Mouse (Mus musculus): Measurements from ENCODE around the gene Lonp2. TPM values are rescaled to one million over a fixed set of nuclear protein-coding genes. Genes with fewer than 3 reads are reported as not detected.

Gene Lonp2
- polyA plus RNA-seq, 1 experiment = 32.7 TPM

Other genes with a start within 250 kb of the Lonp2 start
- gene Abcc12, start 43.4 kb upstream of the Lonp2 start, polyA plus RNA-seq (2012; rRNA removed) = 0.02 TPM in 1 of 2 replicates, not detected in the other
- 1.1 and 1.8 TPM in 2 replicates for gene Gm10638, start 121.7 kb downstream of the Lonp2 start, polyA plus RNA-seq (2012; rRNA removed)
- 14.5 and 18.2 TPM in 2 replicates for gene Siah1a, start 121.9 kb downstream of the Lonp2 start, polyA plus RNA-seq (2012; rRNA removed)

All from large intestine, adult 2 months (tissue).